Mouse (Mus musculus): ENCODE measurements around the gene Ccl5.

GRCm38 (mm10) chr11:83534609-83535423, 4.5 kb upstream of the Ccl5 start:
- no peak for TF ChIP-seq CTCF (IDR thresholded peaks at IDR 0.05; ENCODE audit: borderline replicate concordance, insufficient read depth, low read depth, low read length)
- no peak for TF ChIP-seq POLR2A (IDR thresholded peaks at IDR 0.05; ENCODE audit: borderline replicate concordance, insufficient read depth, low read length)

Measured in cerebellum, adult 2 months (tissue).